Mouse (Mus musculus) heart, embryonic 11.5 days (tissue): Measurements from ENCODE around the gene Samd8. TPM values are rescaled to one million over a fixed set of nuclear protein-coding genes. Genes with fewer than 3 reads are reported as not detected.

Experiments
- ATAC-seq: fragments of 200-750 bp; cut with Nextera tagmentation; replicated peaks from 2 replicates; pipeline ENCODE4 v1.8.0; 2017; ENCODE audit warnings: moderate library complexity; ENCODE audit not compliant: insufficient number of reproducible peaks, low FRiP score, low TSS enrichment
- H3K27ac ChIP-seq: fragments of 300-500 bp; sonication (generic); 2 replicates; pipeline ENCODE4 v1.5.1; 2014; ENCODE audit warnings: mild to moderate bottlenecking, low read depth, low read length
- H3K27me3 ChIP-seq: fragments of 300-500 bp; sonication (generic); 2 replicates; pipeline ENCODE4 v1.6.1; 2014; ENCODE audit warnings: mild to moderate bottlenecking, low read length, mixed read lengths; ENCODE audit not compliant: control insufficient read depth, insufficient read depth
- H3K36me3 ChIP-seq: fragments of 300-500 bp; sonication (generic); 2 replicates; pipeline ENCODE4 v1.6.1; 2014; ENCODE audit warnings: mild to moderate bottlenecking, low read length, moderate library complexity, mixed read lengths; ENCODE audit not compliant: control insufficient read depth, insufficient read depth
- H3K4me1 ChIP-seq: fragments of 300-500 bp; sonication (generic); 2 replicates; pipeline ENCODE4 v1.6.1; 2014; ENCODE audit warnings: low read length; ENCODE audit not compliant: control insufficient read depth, insufficient read depth
- H3K4me2 ChIP-seq: fragments of 300-500 bp; sonication (generic); 2 replicates; pipeline ENCODE4 v1.6.1; 2014; ENCODE audit warnings: mild to moderate bottlenecking, moderate library complexity
- H3K4me3 ChIP-seq: fragments of 300-500 bp; sonication (generic); 2 replicates; pipeline ENCODE4 v1.5.1; 2014; ENCODE audit warnings: low read depth, low read length
- H3K9ac ChIP-seq: fragments of 300-500 bp; sonication (generic); 2 replicates; pipeline ENCODE4 v1.6.1; 2014; ENCODE audit warnings: mild to moderate bottlenecking, low read depth, low read length, moderate library complexity
- H3K9me3 ChIP-seq: fragments of 300-500 bp; sonication (generic); replicated peaks from 2 replicates; pipeline ENCODE4 v1.6.1; 2016; ENCODE audit warnings: low read length; ENCODE audit not compliant: control insufficient read depth
- WGBS: fragments of 180-500 bp; shearing (Covaris S2); extraction: QIAGEN DNeasy Blood & Tissue Kit; methylation state at CpG from one replicate; pipeline ENCODE4 v1.1.7; 2014; ENCODE audit not compliant: insufficient replicate concordance; 5-methylcytosine and 5-hydroxymethylcytosine counted together
- polyA plus RNA-seq: library from polyadenylated mRNA; unstranded; fragments of >200 nt; fragmentation: Nextera tagmentation; extraction: Ambion mirVana; gene quantifications from 2 replicates; pipeline ENCODE4 v1.2.1, GENCODE M21; 2014

The Samd8 gene
- polyA plus RNA-seq, 1 experiment from 2014 or later = 10.8 TPM

GRCm38 (mm10) chr14:21741314-21741713 lies 9.0 kb upstream of the Samd8 start:
- no peak overlapping the region for H3K4me3 ChIP-seq
- no peak overlapping the region for H3K9ac ChIP-seq
- 81% methylated on average over 3 of the region's 3 CpGs for WGBS
- H3K9me3 ChIP-seq = no peaks in the 10 kb centered on the region
- H3K4me2 ChIP-seq = no peak overlapping the region
- ATAC-seq = no peak
- H3K4me1 ChIP-seq = no peaks in the 10 kb centered on the region
- peaks cover 5% of the 10 kb centered on the region; the same call in 1 of the 2 replicates for H3K27me3 ChIP-seq
- no peak overlapping the region for H3K27ac ChIP-seq
- no peaks in the 10 kb centered on the region for H3K36me3 ChIP-seq

GRCm38 (mm10) chr14:21741786-21742185 lies 8.5 kb upstream of the Samd8 start:
- no peak overlapping the region for H3K9ac ChIP-seq
- peak; percentile 63 for ATAC-seq

GRCm38 (mm10) chr14:21742441-21742840 lies 7.9 kb upstream of the Samd8 start:
- ATAC-seq = no peak
- Histone ChIP-seq H3K27ac (no peak overlapping the region), H3K9ac (no peak overlapping the region), H3K4me1 (no peaks in the 10 kb centered on the region), H3K9me3 (no peaks in the 10 kb centered on the region), H3K4me2 (no peak overlapping the region), H3K27me3 (peaks cover 5% of the 10 kb centered on the region; the same call in 1 of the 2 replicates), H3K4me3 (no peak overlapping the region), H3K36me3 (no peaks in the 10 kb centered on the region)
- 84% methylated on average over 4 of the region's 4 CpGs for WGBS

More at GRCm38 (mm10) chr14:21741786-21742185, 8.5 kb upstream of the Samd8 start:
- Histone ChIP-seq H3K27me3 (peaks cover 5% of the 10 kb centered on the region; the same call in 1 of the 2 replicates), H3K4me1 (no peaks in the 10 kb centered on the region), H3K27ac (no peak overlapping the region), H3K4me3 (no peak overlapping the region), H3K9me3 (no peaks in the 10 kb centered on the region), H3K36me3 (no peaks in the 10 kb centered on the region), H3K4me2 (no peak overlapping the region)
- 17% methylated on average over 4 of the region's 4 CpGs for WGBS

GRCm38 (mm10) chr14:21744169-21744568 lies 6.2 kb upstream of the Samd8 start:
- H3K27me3 ChIP-seq = peaks cover 5% of the 10 kb centered on the region; the same call in 1 of the 2 replicates
- no peak overlapping the region for H3K4me3 ChIP-seq
- no peak for ATAC-seq
- no peaks in the 10 kb centered on the region for H3K4me1 ChIP-seq
- no peak overlapping the region for H3K4me2 ChIP-seq
- H3K27ac ChIP-seq = no peak overlapping the region
- 85% methylated on average over 1 of the region's 1 CpGs for WGBS
- H3K36me3 ChIP-seq = no peaks in the 10 kb centered on the region
- no peak overlapping the region for H3K9ac ChIP-seq
- H3K9me3 ChIP-seq = no peaks in the 10 kb centered on the region

- Histone ChIP-seq H3K27ac (no peak overlapping the region), H3K36me3 (no peaks in the 10 kb centered on the region), H3K4me2 (no peak overlapping the region), H3K9ac (no peak overlapping the region), H3K9me3 (no peaks in the 10 kb centered on the region), H3K4me3 (no peak overlapping the region), H3K4me1 (no peaks in the 10 kb centered on the region), H3K27me3 (peaks cover 5% of the 10 kb centered on the region; the same call in 1 of the 2 replicates)
- no peak for ATAC-seq
- WGBS = 67% methylated on average over 5 of the region's 5 CpGs
Observed at GRCm38 (mm10) chr14:21745149-21745548, 5.2 kb upstream of the Samd8 start.

GRCm38 (mm10) chr14:21746251-21746650 lies 4.1 kb upstream of the Samd8 start:
- peaks cover 5% of the 10 kb centered on the region; the same call in 1 of the 2 replicates for H3K27me3 ChIP-seq
- no peak for ATAC-seq
- H3K4me3 ChIP-seq = no peak overlapping the region
- H3K9ac ChIP-seq = no peak overlapping the region
- WGBS = 80% methylated on average over 8 of the region's 8 CpGs
- H3K9me3 ChIP-seq = no peaks in the 10 kb centered on the region
- H3K4me1 ChIP-seq = no peaks in the 10 kb centered on the region
- no peaks in the 10 kb centered on the region for H3K36me3 ChIP-seq
- H3K4me2 ChIP-seq = no peak overlapping the region
- H3K27ac ChIP-seq = no peak overlapping the region

GRCm38 (mm10) chr14:21746846-21747245 lies 3.5 kb upstream of the Samd8 start:
- ATAC-seq = no peak
- H3K36me3 ChIP-seq = no peaks in the 10 kb centered on the region
- H3K27ac ChIP-seq = no peak overlapping the region
- no peaks in the 10 kb centered on the region for H3K9me3 ChIP-seq
- H3K9ac ChIP-seq = no peak overlapping the region
- H3K4me3 ChIP-seq = no peak overlapping the region
- WGBS = 77% methylated on average over 2 of the region's 2 CpGs
- H3K4me1 ChIP-seq = peaks cover 4% of the 10 kb centered on the region; the same call in 1 of the 2 replicates
- H3K4me2 ChIP-seq = no peak overlapping the region
- peaks cover 5% of the 10 kb centered on the region; the same call in 1 of the 2 replicates for H3K27me3 ChIP-seq

- no peak overlapping the region for H3K4me3 ChIP-seq
- H3K4me2 ChIP-seq = no peak overlapping the region
- WGBS = 70% methylated on average over 14 of the region's 14 CpGs
- H3K9me3 ChIP-seq = no peaks in the 10 kb centered on the region
- H3K27ac ChIP-seq = no peak overlapping the region
- ATAC-seq = no peak
- peaks cover 5% of the 10 kb centered on the region; the same call in 1 of the 2 replicates for H3K27me3 ChIP-seq
- H3K9ac ChIP-seq = no peak overlapping the region
- peaks cover 7% of the 10 kb centered on the region; the same call in 1 of the 2 replicates for H3K4me1 ChIP-seq
- no peaks in the 10 kb centered on the region for H3K36me3 ChIP-seq
Observed at GRCm38 (mm10) chr14:21747436-21748141, 2.7 kb upstream of the Samd8 start.
